Mouse (Mus musculus) cerebellum, postnatal 10 days (tissue): ENCODE measurements around the gene Supt5.
A peak's percentile ranks its signal among the peaks of the same experiment; 100 is the strongest.

Experiments
- DNase-seq, 2 experiments: peaks; one replicate each; pipeline ENCODE4 v3.0.0; 2021; ENCODE audit warnings: mixed read lengths in 2 of 2

Supt5 gene

DNA sequence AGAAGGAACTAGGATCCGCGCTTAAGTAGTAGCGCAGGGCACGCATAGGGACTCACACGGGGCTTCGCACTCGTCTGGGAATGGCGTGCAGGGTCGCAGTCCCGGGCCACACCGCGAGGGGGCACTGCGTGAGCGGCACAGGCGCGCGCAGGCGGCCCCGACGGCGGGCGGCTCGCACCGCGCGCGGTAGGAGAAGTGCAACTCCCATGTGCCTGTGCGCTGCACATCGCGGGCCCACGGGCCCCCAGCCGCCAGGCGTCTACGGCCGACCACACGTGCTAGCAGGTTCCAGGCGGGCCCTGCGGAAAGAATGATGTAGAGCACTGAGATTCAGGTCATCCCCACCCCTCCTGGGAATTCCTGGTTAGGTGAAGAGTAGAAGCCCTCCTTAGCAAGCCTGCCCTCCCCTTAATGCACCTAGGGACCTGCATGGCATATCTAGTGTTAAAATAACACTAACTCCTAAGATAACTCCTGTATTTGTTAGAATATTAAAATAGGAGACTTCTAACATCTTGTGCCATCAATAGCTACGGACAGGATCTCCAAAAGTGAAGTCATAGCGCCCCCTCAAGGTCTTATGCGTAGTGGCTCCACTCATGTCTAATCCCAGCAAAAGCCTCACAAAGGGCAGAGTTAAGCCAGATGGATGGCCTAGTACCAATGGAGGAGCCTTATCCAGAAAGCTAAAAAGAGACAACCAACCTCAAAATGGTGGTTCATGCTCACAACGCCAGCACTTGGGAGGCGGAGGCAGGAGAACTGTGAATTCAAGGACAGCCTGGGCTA, 39.5 kb downstream of the Supt5 start:
- peak; percentile 75 to 84 for DNase-seq

DNA sequence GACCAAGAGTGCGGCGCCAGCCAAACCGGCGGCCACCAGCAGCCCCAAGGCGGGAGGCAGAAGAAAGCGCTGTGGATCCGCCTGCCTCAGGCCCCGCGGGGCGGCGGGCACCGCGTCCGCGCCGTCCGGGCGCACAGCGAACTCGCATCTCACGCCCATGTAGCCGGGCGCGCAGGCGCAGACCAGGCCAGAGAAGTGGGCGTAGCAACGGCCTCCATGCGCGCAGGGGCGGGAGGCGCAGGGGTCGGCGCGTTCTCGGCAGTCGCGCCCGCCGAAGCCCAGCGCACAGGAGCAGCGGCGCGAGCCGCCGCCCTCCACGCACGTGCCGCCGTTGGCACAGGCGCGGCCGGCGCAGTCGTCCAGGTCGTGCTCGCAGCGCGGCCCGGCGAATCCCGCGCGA, 44.1 kb downstream of the Supt5 start:
- peak; percentile 87 to 93 for DNase-seq

DNA sequence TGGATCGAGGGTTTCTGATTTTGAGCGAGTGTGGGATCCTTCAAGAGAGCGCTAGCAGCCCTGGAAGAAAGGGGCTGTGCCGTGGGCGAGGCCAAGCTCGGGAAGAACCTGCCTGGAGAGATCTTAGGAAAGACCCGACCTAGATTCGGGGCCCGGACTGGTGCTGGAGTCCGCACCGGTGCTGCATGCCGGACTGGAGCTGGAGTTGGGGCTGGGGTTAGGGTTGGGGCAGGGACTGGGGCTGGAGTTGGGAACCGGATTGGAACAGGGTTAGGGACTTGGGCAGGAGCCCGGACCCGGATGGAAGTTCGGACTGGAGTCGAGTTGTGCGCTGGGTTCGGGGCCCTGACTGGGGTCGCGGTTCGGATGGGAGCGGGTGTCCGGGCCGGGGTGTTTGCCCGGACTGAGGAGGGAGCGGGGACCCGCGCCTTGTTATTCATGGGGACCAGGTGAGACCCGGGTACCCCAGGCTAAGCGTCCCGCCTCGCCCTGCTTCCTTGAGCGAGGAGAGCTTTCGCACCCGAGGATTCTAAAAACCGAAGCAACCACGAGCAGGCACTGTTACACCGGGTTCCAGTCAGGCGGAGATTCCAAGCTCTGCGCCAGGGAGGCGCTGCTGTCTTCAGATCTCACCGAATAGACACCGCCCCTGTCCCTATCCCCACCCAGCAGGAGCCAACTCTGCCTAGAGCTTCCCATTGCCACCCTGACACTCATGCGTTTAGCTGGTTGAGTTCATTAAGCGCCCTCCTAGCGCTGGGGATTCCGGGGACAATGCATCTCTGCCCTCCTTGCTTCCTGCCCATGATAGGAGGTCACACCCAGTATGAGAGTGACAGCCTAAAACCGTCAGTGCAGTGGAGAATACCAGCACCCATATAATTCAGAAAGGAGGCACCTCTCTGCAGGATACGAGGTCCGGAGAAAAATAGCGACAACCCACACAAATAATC, 47.6 kb downstream of the Supt5 start, which contains the start of gene Selenov:
Selenov (minus strand) TSS at position 549 of the 953 bp plus-strand sequence.
- peak; percentile 83 to 85 for DNase-seq

DNA sequence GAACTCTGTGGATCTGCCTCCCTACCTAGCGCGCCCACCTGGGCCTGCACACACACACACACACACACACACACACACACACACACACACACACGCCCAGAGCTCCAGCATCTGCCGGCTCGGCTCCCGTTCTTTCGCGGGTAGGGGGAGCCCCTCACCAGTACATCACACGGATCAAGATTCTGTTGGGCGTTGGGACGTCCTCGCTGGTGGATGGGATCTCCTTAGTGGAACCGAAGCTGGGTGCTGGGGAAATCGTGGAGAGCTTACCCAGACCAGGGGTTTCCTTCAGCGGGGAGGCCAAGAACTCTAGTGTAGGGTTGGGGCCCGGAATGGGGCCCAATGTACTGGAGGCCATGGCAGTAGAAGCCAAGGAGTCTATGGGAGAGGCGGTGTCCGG, 48.4 kb downstream of the Supt5 start:
- DNase-seq: peak; percentile 65 to 74

DNA sequence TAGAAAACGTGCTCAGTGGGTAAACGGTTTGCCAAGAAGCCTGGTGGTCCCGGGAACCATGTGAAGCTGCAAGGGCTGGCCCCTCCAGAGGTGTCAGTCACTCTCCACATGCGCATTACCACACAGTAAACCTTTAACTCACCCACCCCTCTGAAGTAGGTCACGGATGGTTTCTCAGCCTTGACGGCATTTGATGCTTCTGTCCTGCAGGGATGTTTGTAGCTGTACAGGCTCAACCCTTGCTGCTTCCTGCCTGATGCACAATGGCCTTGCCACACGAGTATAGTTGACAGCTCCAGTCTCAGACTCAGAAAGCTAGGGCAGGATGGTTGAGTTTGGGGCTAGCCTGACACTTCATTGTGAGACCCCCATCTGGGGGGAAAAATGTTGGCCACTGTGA, 57.9 kb downstream of the Supt5 start:
- DNase-seq: no peak

DNA sequence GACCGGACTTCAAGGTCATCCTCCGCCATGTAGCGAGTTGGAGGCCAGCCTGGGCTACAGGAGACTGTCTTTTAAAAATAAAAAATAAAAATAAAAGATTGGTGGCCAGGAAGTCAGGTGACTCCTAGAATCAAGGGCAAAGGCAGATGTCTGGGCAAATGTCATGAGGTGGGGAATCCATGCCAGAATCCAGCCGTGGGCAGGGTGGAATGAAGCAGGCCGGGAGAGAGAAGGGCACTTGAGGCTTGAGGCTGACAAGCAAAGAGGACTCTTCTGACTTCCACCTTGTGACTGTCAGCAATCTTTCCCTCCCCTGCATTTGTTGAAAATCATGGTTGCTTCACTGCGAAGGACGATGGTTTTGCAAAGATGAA, 60.3 kb downstream of the Supt5 start:
- peak; percentile 55 to 57 for DNase-seq

DNA sequence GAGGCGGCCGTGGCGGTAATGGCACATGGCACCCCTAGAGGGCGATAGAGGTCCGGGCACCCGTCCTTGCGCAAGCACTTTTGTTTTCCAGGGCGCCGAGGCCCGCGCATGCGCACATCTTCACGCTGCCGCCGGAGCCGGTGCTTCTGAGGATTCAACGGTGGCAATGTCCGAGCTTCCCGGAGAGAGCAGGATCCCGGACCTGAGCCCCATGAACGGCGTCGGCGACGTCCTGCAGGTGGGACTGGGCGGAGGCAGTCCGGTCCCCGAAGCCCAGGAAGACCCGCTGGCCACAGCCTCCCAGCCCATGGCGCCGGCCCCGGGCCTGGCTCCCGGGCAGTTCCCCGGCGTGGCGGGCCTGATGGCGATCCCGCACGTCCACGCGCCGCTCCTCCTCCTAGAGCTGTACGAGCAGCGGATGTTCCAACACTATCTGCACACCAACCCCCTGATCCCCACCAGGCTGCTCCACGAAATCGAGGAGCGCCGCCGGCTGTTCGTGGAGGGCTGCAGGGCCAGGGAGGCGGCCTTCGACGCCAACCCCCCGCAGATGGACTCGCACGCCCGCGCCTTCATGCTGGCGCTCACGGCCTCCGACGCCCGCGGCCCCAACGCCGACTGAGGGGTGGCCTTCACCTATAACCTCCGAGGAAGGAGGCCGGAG, 60.8 kb downstream of the Supt5 start, which contains the start of gene Eid2b:
Eid2b (plus strand) TSS at position 125 of the 664 bp plus-strand sequence.
- peak; percentile 98 to 99 for DNase-seq

DNA sequence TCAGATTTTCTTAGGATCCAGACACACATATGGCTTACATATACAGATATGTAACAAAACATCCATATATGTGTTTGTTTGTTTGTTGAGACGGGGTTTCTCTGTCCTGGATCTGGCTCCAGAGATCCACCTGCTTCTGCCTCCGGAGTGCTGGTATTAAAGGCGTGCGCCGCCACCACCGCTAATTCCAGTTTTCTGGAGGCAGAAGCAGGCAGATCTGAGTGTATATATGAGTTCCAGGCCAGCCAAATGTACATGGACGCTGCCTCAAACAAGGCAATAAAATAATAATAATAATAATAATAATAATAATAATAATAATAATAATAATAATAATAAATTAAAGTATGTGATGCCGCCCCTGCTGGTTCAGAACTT, 61.3 kb downstream of the Supt5 start:
- no peak for DNase-seq

DNA sequence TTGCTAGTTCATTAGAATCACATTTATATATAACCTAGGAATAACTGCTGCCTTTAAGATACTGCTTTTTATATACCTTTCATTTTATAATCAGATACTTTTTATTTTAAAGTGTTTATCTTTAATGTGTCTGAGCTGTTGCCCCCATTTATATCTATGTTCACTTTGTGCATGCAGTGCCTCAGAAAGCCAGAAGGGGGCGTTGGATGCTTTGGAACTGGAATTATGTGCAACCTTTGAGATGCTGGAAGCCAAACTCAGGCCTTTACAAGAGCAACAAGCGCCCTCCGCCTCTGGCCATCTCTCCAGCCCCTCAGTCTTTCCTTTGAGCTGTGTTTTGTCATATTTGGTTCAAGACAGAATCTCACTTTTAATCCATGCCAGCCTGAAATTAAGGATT, 66.8 kb downstream of the Supt5 start:
- DNase-seq: no peak

DNA sequence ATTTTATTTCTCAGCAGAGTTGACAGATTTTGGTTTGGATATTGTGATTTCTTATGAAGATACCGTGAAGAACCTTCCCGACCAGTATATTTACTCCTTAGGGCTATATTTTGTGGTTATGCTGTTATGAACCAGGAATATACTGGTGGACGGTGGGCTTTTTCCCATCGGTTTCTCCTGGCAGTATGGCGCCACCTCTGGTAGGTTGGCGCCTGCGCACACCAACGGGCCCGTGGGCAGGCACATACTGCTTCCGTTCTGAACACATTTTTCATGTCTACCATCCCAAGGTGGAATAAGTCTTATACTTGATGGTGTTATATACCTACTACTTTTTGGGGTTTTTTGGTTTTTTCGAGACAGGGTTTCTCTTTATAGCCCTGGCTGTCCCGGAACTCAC, 69.2 kb downstream of the Supt5 start:
- DNase-seq: peak; percentile 41 to 47

DNA sequence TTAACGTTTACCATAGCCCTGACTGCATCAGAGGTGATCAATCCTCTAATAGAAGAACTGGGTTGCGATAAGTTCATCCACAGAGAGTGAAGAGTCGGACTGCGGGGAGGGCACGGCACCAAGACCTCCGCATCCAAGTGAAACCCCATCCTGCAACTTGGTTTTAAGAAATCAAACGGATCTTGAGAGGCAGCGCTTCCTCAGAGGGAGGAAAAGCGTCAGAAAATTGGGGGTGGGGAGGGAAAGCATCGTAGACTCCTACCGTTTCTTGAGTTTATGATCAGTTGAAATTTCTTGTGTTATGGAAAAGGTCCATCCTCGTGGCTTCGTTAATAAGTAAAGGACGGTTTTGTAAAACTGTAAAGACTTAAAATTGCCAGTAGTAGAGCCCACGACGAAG, 70.0 kb downstream of the Supt5 start:
- peak in 1 of 2 experiments; percentile 25 for DNase-seq

DNA sequence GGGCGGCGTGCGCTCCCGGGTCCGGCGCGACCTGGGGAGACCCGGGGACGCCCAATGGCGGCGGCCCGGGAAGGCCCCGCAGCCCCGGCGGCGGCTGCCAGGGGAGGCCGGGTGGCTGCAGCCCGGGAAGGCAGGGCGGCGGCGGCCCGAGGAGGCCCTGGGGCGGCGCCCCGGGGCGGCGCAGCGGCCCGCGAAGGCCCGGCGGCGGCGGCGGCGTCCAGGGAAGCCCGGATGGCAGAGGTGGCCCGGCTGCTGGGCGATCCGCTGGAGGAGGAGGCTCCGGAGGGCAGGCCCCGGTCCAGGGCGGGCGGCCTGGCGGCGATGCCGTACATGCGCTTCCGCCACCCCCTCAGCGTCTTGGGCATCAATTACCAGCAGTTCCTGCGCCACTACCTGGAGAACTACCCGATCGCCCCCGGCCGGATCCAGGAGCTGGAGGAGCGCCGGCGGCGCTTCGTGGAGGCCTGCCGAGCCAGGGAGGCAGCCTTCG, 70.5 kb downstream of the Supt5 start:
- DNase-seq: peak; percentile 77 to 79

DNA sequence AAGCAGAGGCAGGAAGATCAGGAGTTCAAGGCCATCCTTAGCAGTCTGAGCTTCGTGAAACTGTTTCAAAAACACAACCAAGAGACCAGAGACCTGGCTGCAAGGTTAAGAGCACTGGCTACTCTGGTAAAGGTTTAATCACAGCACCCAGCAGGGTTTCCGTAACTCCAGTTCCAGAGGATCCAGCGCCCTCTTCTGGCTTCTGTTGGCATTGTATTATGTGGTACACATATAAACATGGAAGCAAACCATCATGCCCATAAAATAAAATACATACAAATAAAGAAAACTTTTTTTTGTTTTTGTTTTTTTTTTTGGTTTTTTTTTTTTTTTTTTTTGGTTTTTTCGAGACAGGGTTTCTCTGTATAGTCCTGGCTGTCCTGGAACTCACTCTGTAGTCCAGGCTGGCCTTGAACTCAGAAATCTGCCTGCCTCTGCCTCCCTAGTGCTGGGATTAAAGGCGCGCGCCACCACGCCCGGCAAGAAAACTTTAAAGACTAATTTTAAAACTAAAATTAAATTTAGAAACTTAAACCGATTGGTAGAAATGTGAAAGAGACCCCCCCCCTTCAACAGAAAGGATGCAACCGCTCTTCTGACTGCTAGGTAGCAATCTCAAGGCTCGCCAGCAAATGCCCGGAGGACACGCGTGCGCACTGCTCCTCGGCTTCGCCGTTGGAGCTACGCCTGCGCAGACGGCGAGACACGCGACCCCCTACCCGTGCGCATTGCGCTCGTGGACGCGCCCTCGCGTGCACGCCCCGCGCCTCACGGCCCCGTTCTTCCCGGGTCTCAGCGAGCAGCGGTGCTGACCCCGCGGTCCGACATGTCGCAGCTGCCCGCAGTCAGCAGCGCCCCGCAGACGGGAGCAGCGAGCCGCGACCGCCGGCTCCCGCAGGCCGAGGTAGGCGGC, 71.2 kb downstream of the Supt5 start, which contains the start of gene Eid2:
Eid2 (plus strand) TSS at position 753 of the 913 bp plus-strand sequence.
- peak; percentile 97 to 98 for DNase-seq

DNA sequence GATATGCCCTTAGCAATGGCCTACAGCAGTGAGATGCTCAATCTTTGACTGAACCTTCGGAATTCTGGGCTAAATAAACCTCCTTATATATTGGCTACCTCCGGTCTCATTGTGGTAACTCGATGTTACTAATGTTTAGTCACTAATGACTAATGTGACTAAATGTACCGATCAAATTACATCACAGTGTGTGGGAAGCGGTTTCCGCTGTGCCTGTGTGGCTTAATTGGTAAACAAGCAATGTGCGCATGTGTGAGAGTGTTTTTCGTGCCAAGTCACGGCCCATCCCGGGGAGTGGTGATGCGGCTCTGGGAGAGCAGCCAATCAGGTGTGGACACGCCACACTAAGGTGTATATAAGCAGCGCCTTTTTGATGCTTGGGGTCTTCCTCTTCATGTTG, 73.2 kb downstream of the Supt5 start:
- no peak for DNase-seq
